In genomic region chr2:178416427-178416826, GRCm38 (mm10) we compare ENCODE assay signal across 11 mouse cellular contexts. TPM values are rescaled to one million over a fixed set of nuclear protein-coding genes. Genes with fewer than 3 reads are reported as not detected.
DNase-seq lines count a peak whose midpoint lies in the region; ATAC-seq and TF ChIP-seq lines count a peak whose summit lies in the region.
"Had no signal": no experiment of that assay in that cellular context is flagged by ENCODE, and none has a peak within 500 bp of the region (broad histone marks: within the 10 kb centered on the region; RNA-seq: fewer than 3 reads in every experiment).

No protein-coding gene starts in this region.

- H3K27ac ChIP-seq in heart, embryonic 13.5 days (replicated peaks) = 0 out of 2 replicates have a peak overlapping the region, but pooled peaks have one; percentile 0
- 0 out of 2 replicates have a peak overlapping the region, but pooled peaks have one; percentile 14 for H3K27ac ChIP-seq in liver, embryonic 15.5 days (replicated peaks)
- no peak overlapping the region for H3K27ac ChIP-seq in kidney, adult 2 months (ENCODE audit: insufficient read depth, low read depth, low read length)
- H3K27ac ChIP-seq: embryonic facial prominence, embryonic 13.5 days; midbrain, embryonic 12.5 days had no signal

- H3K4me1 ChIP-seq in heart, embryonic 13.5 days = peaks cover 67% of the 10 kb centered on the region
- H3K4me1 ChIP-seq in liver, embryonic 15.5 days (replicated peaks) = peaks cover 27% of the 10 kb centered on the region
- 0 out of 2 replicates have a peak, but pooled peaks cover 3% of the 10 kb centered on the region for H3K4me1 ChIP-seq in kidney, adult 2 months (ENCODE audit: control insufficient read depth, insufficient read depth, low read length)

- 30% methylated on average over 13 of the region's 13 CpGs for WGBS in heart, embryonic 13.5 days
- 23% methylated on average over 13 of the region's 13 CpGs for WGBS in liver, embryonic 15.5 days (ENCODE audit: insufficient replicate concordance)
- WGBS in kidney, adult 2 months = 65% methylated on average over 13 of the region's 13 CpGs

- peaks cover 7% of the 10 kb centered on the region for H3K9me3 ChIP-seq in heart, embryonic 13.5 days
- H3K9me3 ChIP-seq in liver, embryonic 15.5 days (replicated peaks) = no peaks in the 10 kb centered on the region
- H3K9me3 ChIP-seq: embryonic facial prominence, embryonic 13.5 days; midbrain, embryonic 12.5 days had no signal

- no peak for TF ChIP-seq POLR2A in kidney, adult 2 months (IDR thresholded peaks at IDR 0.05; ENCODE audit: low read depth, low read length)

- no peak for ATAC-seq in heart, embryonic 13.5 days (ENCODE audit: extremely low read depth, insufficient number of reproducible peaks, low FRiP score, low TSS enrichment)
- ATAC-seq in common myeloid progenitor, adult 5-6 weeks (replicated peaks; ENCODE audit: low read depth, poor library complexity, severe bottlenecking) = peak; percentile 71
- peak; percentile 32; the same call in 1 of the 2 replicates for ATAC-seq in liver, embryonic 15.5 days (ENCODE audit: insufficient read depth)
- peak; percentile 76 for ATAC-seq in megakaryocyte progenitor cell, adult 5-6 weeks (replicated peaks; ENCODE audit: poor library complexity)

- no peak for TF ChIP-seq CTCF in kidney, adult 2 months (conservative IDR thresholded peaks at IDR 0.05; ENCODE audit: insufficient read depth, insufficient read length, low read depth, low read length)

- peak overlapping the region; percentile 33; the same call in 1 of the 2 replicates for H3K9ac ChIP-seq in heart, embryonic 13.5 days
- H3K9ac ChIP-seq in liver, embryonic 15.5 days = no peak overlapping the region
- H3K9ac ChIP-seq: embryonic facial prominence, embryonic 13.5 days; midbrain, embryonic 12.5 days had no signal

- no peak for DNase-seq in heart, adult 8-10 months (ENCODE audit: low spot score)
- DNase-seq in kidney, adult 2 months = no peak
- DNase-seq in adrenal gland, adult 2 months = no peak
- DNase-seq in ovary, postnatal 14 days (ENCODE audit: low spot score) = no peak
- DNase-seq: thymus, adult 18-20 months had no signal

- H3K4me3 ChIP-seq in heart, embryonic 13.5 days = no peak overlapping the region
- H3K4me3 ChIP-seq in liver, embryonic 15.5 days (replicated peaks) = no peak overlapping the region
- no peak overlapping the region for H3K4me3 ChIP-seq in kidney, adult 2 months (ENCODE audit: insufficient read depth, low read depth, low read length)
- H3K4me3 ChIP-seq: embryonic facial prominence, embryonic 13.5 days; midbrain, embryonic 12.5 days had no signal

- peak overlapping the region; percentile 18 for H3K4me2 ChIP-seq in heart, embryonic 13.5 days
- H3K4me2 ChIP-seq in liver, embryonic 15.5 days = peak overlapping the region; percentile 32
- H3K4me2 ChIP-seq: embryonic facial prominence, embryonic 13.5 days; midbrain, embryonic 12.5 days had no signal

- H3K27me3 ChIP-seq in heart, embryonic 13.5 days (replicated peaks) = peaks cover 1% of the 10 kb centered on the region; the same call in 1 of the 2 replicates
- H3K27me3 ChIP-seq in liver, embryonic 15.5 days = peaks cover 36% of the 10 kb centered on the region
- H3K27me3 ChIP-seq in kidney, adult 2 months (replicated peaks; ENCODE audit: control insufficient read depth, insufficient read depth, low read length) = no peaks in the 10 kb centered on the region

- H3K36me3 ChIP-seq in heart, embryonic 13.5 days = peaks cover 30% of the 10 kb centered on the region
- peaks cover 6% of the 10 kb centered on the region; the same call in 1 of the 2 replicates for H3K36me3 ChIP-seq in liver, embryonic 15.5 days (replicated peaks)
- H3K36me3 ChIP-seq in kidney, adult 2 months (ENCODE audit: control insufficient read depth, insufficient read depth, low read length) = no peaks in the 10 kb centered on the region
- H3K36me3 ChIP-seq: midbrain, embryonic 12.5 days had no signal

RNA-seq across cellular contexts. Expression of gene Fam217b, which starts 2.1 kb away (rescaled TPM):
- 5.5 and 7.6 TPM in 2 replicates for polyA plus RNA-seq in heart, embryonic 13.5 days (2015; fragmentation: Nextera tagmentation; extraction: Ambion mirVana)
- total RNA-seq in heart, adult 8-10 months (2022) = 10 to 100 TPM; 11.1 to 14.3 (median 12.6) TPM
- 1.6 and 5.1 TPM in 2 replicates for total RNA-seq in common myeloid progenitor, adult 5-6 weeks (2017)
- 0.61 and 0.90 TPM in 2 replicates for polyA plus RNA-seq in liver, embryonic 15.5 days (2015; fragmentation: Nextera tagmentation; extraction: Ambion mirVana)
- total RNA-seq in megakaryocyte progenitor cell, adult 5-6 weeks (2015) = 8.6 and 9.3 TPM in 2 replicates
- 3.8 and 4.4 TPM in 2 replicates for total RNA-seq in megakaryocyte progenitor cell, adult 5-6 weeks (2017)
- polyA plus RNA-seq in kidney, adult 2 months (2012; rRNA removed) = 1.8 TPM in 2 replicates
- 1 to 10 TPM; 3.2 to 8.7 TPM for total RNA-seq in adrenal gland, adult 2 months (2021)
- 2.4 and 2.6 TPM in 2 replicates for polyA plus RNA-seq in adrenal gland, adult 2 months (2012; rRNA removed)

RNA-seq across cellular contexts. Expression of gene Ppp1r3d, which starts 2.2 kb away (rescaled TPM):
- polyA plus RNA-seq in heart, embryonic 13.5 days (2015; fragmentation: Nextera tagmentation; extraction: Ambion mirVana) = 16.0 and 16.2 TPM in 2 replicates
- total RNA-seq in heart, adult 8-10 months (2022) = 10 to 100 TPM; 12.9 to 16.3 (median 14.8) TPM
- 3.0 and 3.2 TPM in 2 replicates for total RNA-seq in common myeloid progenitor, adult 5-6 weeks (2017)
- polyA plus RNA-seq in liver, embryonic 15.5 days (2015; fragmentation: Nextera tagmentation; extraction: Ambion mirVana) = 0.62 and 0.84 TPM in 2 replicates
- 2.8 and 3.0 TPM in 2 replicates for total RNA-seq in megakaryocyte progenitor cell, adult 5-6 weeks (2015)
- 1.9 and 2.2 TPM in 2 replicates for total RNA-seq in megakaryocyte progenitor cell, adult 5-6 weeks (2017)
- 1.5 and 2.4 TPM in 2 replicates for polyA plus RNA-seq in kidney, adult 2 months (2012; rRNA removed)
- total RNA-seq in adrenal gland, adult 2 months (2021) = 1 to 10 TPM; 2.8 to 7.8 TPM
- polyA plus RNA-seq in adrenal gland, adult 2 months (2012; rRNA removed) = 7.0 and 8.8 TPM in 2 replicates

RNA-seq across cellular contexts. Expression of gene Sycp2, which starts 8.9 kb away (rescaled TPM):
- 0.05 and 0.08 TPM in 2 replicates for polyA plus RNA-seq in heart, embryonic 13.5 days (2015; fragmentation: Nextera tagmentation; extraction: Ambion mirVana)
- total RNA-seq in heart, adult 8-10 months (2022) = 1 to 10 TPM in 3 of 4 experiments, under 1 TPM in 1; 0.63 to 2.3 (median 1.4) TPM
- total RNA-seq in common myeloid progenitor, adult 5-6 weeks (2017) = not detected in 2 replicates
- not detected in 2 replicates for polyA plus RNA-seq in liver, embryonic 15.5 days (2015; fragmentation: Nextera tagmentation; extraction: Ambion mirVana)
- 0.05 TPM in 2 replicates for total RNA-seq in megakaryocyte progenitor cell, adult 5-6 weeks (2015)
- total RNA-seq in megakaryocyte progenitor cell, adult 5-6 weeks (2017) = 0.10 and 0.17 TPM in 2 replicates
- polyA plus RNA-seq in kidney, adult 2 months (2012; rRNA removed) = 0.01 TPM in 1 of 2 replicates, not detected in the other
- under 1 TPM; 0.06 to 0.21 TPM for total RNA-seq in adrenal gland, adult 2 months (2021)
- not detected in 2 replicates for polyA plus RNA-seq in adrenal gland, adult 2 months (2012; rRNA removed)

RNA-seq across cellular contexts. Expression of gene Cdh26, which starts 13.9 kb away (rescaled TPM):
- 0.07 TPM in 1 of 2 replicates, not detected in the other for polyA plus RNA-seq in heart, embryonic 13.5 days (2015; fragmentation: Nextera tagmentation; extraction: Ambion mirVana)
- total RNA-seq in heart, adult 8-10 months (2022) = not detected
- total RNA-seq in common myeloid progenitor, adult 5-6 weeks (2017) = not detected in 2 replicates
- polyA plus RNA-seq in liver, embryonic 15.5 days (2015; fragmentation: Nextera tagmentation; extraction: Ambion mirVana) = 0.14 and 0.16 TPM in 2 replicates
- total RNA-seq in megakaryocyte progenitor cell, adult 5-6 weeks (2015) = not detected in 2 replicates
- total RNA-seq in megakaryocyte progenitor cell, adult 5-6 weeks (2017) = not detected in 2 replicates
- 0.08 and 0.12 TPM in 2 replicates for polyA plus RNA-seq in kidney, adult 2 months (2012; rRNA removed)
- total RNA-seq in adrenal gland, adult 2 months (2021) = not detected
- polyA plus RNA-seq in adrenal gland, adult 2 months (2012; rRNA removed) = not detected in 2 replicates
